Mouse (Mus musculus) G1E (cell line): ENCODE data around the gene Gtpbp3.

Experiments
- CTCF ChIP-seq: IDR thresholded peaks from 2 replicates; pipeline ENCODE4 v1.5.1; 2012; ENCODE audit warnings: low read depth, low read length, inconsistent platforms, mixed read lengths
- GATA1 ChIP-seq: IDR thresholded peaks from 2 replicates; pipeline ENCODE4 v1.6.1; 2012; ENCODE audit warnings: borderline replicate concordance, low read length, inconsistent platforms, mixed read lengths
- GATA2 ChIP-seq: IDR thresholded peaks from 2 replicates; pipeline ENCODE4 v1.6.1; 2012; ENCODE audit warnings: low read depth, low read length, inconsistent platforms, borderline replicate concordance
- POLR2AphosphoS5 ChIP-seq: IDR thresholded peaks from 2 replicates; pipeline ENCODE4 v1.6.1; 2012; ENCODE audit warnings: low read depth, low read length, inconsistent platforms; ENCODE audit not compliant: insufficient replicate concordance
- TAL1 ChIP-seq: conservative IDR thresholded peaks from 2 replicates; pipeline ENCODE4 v1.6.1; 2012; ENCODE audit warnings: low read depth, low read length, inconsistent platforms, mixed read lengths

DNA sequence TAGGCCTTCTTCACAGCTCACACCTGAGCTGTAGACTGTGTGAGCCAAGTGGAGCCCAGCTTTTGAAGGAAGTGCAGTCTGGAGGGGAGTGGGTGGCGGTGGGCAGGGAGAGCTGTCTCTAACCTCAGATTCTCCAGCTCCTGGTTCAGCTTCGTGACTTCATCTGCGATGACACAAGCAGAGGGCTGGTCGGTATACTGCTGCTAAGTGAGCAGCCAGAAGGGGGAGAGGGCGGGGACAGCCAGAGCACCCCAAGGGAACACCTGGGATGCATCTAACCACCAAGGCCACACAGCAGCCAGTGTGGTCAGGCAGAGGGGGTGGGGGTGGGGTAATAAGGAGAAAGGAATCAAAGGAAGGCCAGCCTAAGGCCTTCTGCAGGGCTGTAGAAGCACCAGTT, 47.8 kb downstream of the Gtpbp3 start:
- no peak for TF ChIP-seq CTCF
- no peak for TF ChIP-seq GATA1
- TF ChIP-seq TAL1: no peak
- no peak for TF ChIP-seq POLR2AphosphoS5
- TF ChIP-seq GATA2: no peak
